Mouse (Mus musculus) adrenal gland, postnatal 25 days (tissue): ENCODE results near the gene Ptprm. TPM values are rescaled to one million over a fixed set of nuclear protein-coding genes. Genes with fewer than 3 reads are reported as not detected.

Experiments
- DNase-seq: peaks from one replicate; pipeline ENCODE4 v3.0.0; 2021; ENCODE audit warnings: mixed read lengths
- total RNA-seq: library from RNA; stranded (reverse); gene quantifications from 2 replicates; pipeline ENCODE4 v1.2.3, GENCODE M21; 2021

Ptprm gene
- total RNA-seq, 1 experiment from 2014 or later: 41.0 TPM

GRCm38 (mm10) chr17:66711221-66712016 lies 642.8 kb downstream of the Ptprm start:
- no peak for DNase-seq

GRCm38 (mm10) chr17:66710568-66710967 lies 643.7 kb downstream of the Ptprm start:
- no peak for DNase-seq

GRCm38 (mm10) chr17:66708748-66709147 lies 645.5 kb downstream of the Ptprm start:
- DNase-seq: no peak

GRCm38 (mm10) chr17:66707684-66708083 lies 646.6 kb downstream of the Ptprm start:
- no peak for DNase-seq

GRCm38 (mm10) chr17:66701358-66702184 lies 652.7 kb downstream of the Ptprm start:
- no peak for DNase-seq

- DNase-seq: no peak
These were observed 654.4 kb downstream of the Ptprm start for GRCm38 (mm10) chr17:66699896-66700295.

- no peak for DNase-seq
These were observed 656.6 kb downstream of the Ptprm start for GRCm38 (mm10) chr17:66697650-66698049.

- no peak for DNase-seq
These were observed 657.6 kb downstream of the Ptprm start for GRCm38 (mm10) chr17:66696531-66697172.

GRCm38 (mm10) chr17:66694326-66694725 lies 659.9 kb downstream of the Ptprm start:
- no peak for DNase-seq

GRCm38 (mm10) chr17:66693676-66694304 lies 660.5 kb downstream of the Ptprm start:
- no peak for DNase-seq

- DNase-seq: no peak
These were observed 661.1 kb downstream of the Ptprm start for GRCm38 (mm10) chr17:66692941-66693675.

- DNase-seq: no peak
These were observed 666.1 kb downstream of the Ptprm start for GRCm38 (mm10) chr17:66688179-66688578.

GRCm38 (mm10) chr17:66687543-66687942 lies 666.7 kb downstream of the Ptprm start:
- DNase-seq: no peak

- no peak for DNase-seq
These were observed 667.4 kb downstream of the Ptprm start for GRCm38 (mm10) chr17:66686701-66687489.

- DNase-seq: no peak
These were observed 670.8 kb downstream of the Ptprm start for GRCm38 (mm10) chr17:66683411-66683810.

- DNase-seq: peak; percentile 69
These were observed 673.6 kb downstream of the Ptprm start for GRCm38 (mm10) chr17:66680662-66681061.

GRCm38 (mm10) chr17:66674667-66675066 lies 679.6 kb downstream of the Ptprm start:
- DNase-seq: no peak

GRCm38 (mm10) chr17:66671715-66672230 lies 682.5 kb downstream of the Ptprm start:
- DNase-seq: no peak

- DNase-seq: no peak
These were observed 683.0 kb downstream of the Ptprm start for GRCm38 (mm10) chr17:66671287-66671686.

GRCm38 (mm10) chr17:66665791-66666190 lies 688.5 kb downstream of the Ptprm start:
- no peak for DNase-seq
